Mouse (Mus musculus) hindbrain, embryonic 13.5 days (tissue): ENCODE data around the gene Cox6b1. TPM values are rescaled to one million over a fixed set of nuclear protein-coding genes. Genes with fewer than 3 reads are reported as not detected.

Experiments used
- ATAC-seq: fragments of 200-750 bp; cut with Nextera tagmentation; 2 replicates; pipeline ENCODE4 v1.8.0; 2017; ENCODE audit warnings: moderate TSS enrichment; ENCODE audit not compliant: low FRiP score
- H3K27ac ChIP-seq: fragments of 300-500 bp; sonication (generic); 2 replicates; pipeline ENCODE4 v1.5.1; 2015; ENCODE audit warnings: inconsistent platforms, mild to moderate bottlenecking, moderate library complexity
- H3K27me3 ChIP-seq: fragments of 300-500 bp; sonication (generic); 2 replicates; pipeline ENCODE4 v1.6.1; 2015; ENCODE audit warnings: mild to moderate bottlenecking, inconsistent platforms
- H3K36me3 ChIP-seq: fragments of 300-500 bp; sonication (generic); 2 replicates; pipeline ENCODE4 v1.6.1; 2015; ENCODE audit warnings: mild to moderate bottlenecking, inconsistent platforms
- H3K4me1 ChIP-seq: fragments of 300-500 bp; sonication (generic); replicated peaks from 2 replicates; pipeline ENCODE4 v1.6.1; 2015; ENCODE audit warnings: inconsistent platforms
- H3K4me2 ChIP-seq: fragments of 300-500 bp; sonication (generic); 2 replicates; pipeline ENCODE4 v1.6.1; 2015; ENCODE audit warnings: inconsistent platforms, mild to moderate bottlenecking, moderate library complexity
- H3K4me3 ChIP-seq: fragments of 300-500 bp; sonication (generic); 2 replicates; pipeline ENCODE4 v1.5.1; 2015; ENCODE audit warnings: mild to moderate bottlenecking, inconsistent platforms
- H3K9ac ChIP-seq: fragments of 300-500 bp; sonication (generic); 2 replicates; pipeline ENCODE4 v1.6.1; 2015; ENCODE audit warnings: mild to moderate bottlenecking, inconsistent platforms
- H3K9me3 ChIP-seq: fragments of 300-500 bp; sonication (generic); 2 replicates; pipeline ENCODE4 v1.6.1; 2016; ENCODE audit warnings: inconsistent platforms
- WGBS: fragments of 180-500 bp; shearing (Covaris S2); methylation state at CpG from one replicate; pipeline ENCODE4 v1.1.7; 2015; 5-methylcytosine and 5-hydroxymethylcytosine counted together
- polyA plus RNA-seq: library from polyadenylated mRNA; unstranded; fragments of >200 nt; fragmentation: Nextera tagmentation; extraction: Ambion mirVana; gene quantifications from 2 replicates; pipeline ENCODE4 v1.2.1, GENCODE M21; 2015

The Cox6b1 gene
- polyA plus RNA-seq, 1 experiment from 2014 or later, result 1,107 TPM

- no peak for ATAC-seq
- Histone ChIP-seq H3K9me3 (no peaks in the 10 kb centered on the region), H3K4me1 (peaks cover 14% of the 10 kb centered on the region), H3K9ac (no peak overlapping the region), H3K27me3 (peaks cover 57% of the 10 kb centered on the region), H3K27ac (no peak overlapping the region), H3K4me3 (no peak overlapping the region), H3K36me3 (peaks cover 5% of the 10 kb centered on the region), H3K4me2 (no peak overlapping the region)
Measured at GRCm38 (mm10) chr7:30629013-30629412, 3.1 kb upstream of the Cox6b1 start.

GRCm38 (mm10) chr7:30626647-30627046 is 696 bp upstream of the Cox6b1 start:
- H3K27me3 ChIP-seq, result peaks cover 34% of the 10 kb centered on the region
- H3K9ac ChIP-seq, result no peak overlapping the region
- H3K9me3 ChIP-seq, result no peaks in the 10 kb centered on the region
- WGBS, result 86% methylated on average over 5 of the region's 5 CpGs
- no peak overlapping the region for H3K4me3 ChIP-seq
- H3K36me3 ChIP-seq, result peaks cover 28% of the 10 kb centered on the region
- H3K4me2 ChIP-seq, result peak overlapping the region; percentile 86
- no peak overlapping the region for H3K27ac ChIP-seq
- peaks cover 14% of the 10 kb centered on the region for H3K4me1 ChIP-seq
- no peak for ATAC-seq

GRCm38 (mm10) chr7:30619202-30619601 is 6.7 kb downstream of the Cox6b1 start:
- Histone ChIP-seq H3K4me2 (no peak overlapping the region), H3K27ac (no peak overlapping the region), H3K9ac (no peak overlapping the region), H3K4me1 (peaks cover under 1% of the 10 kb centered on the region; the same call in 1 of the 2 replicates), H3K36me3 (peaks cover 79% of the 10 kb centered on the region), H3K27me3 (no peaks in the 10 kb centered on the region), H3K9me3 (no peaks in the 10 kb centered on the region), H3K4me3 (no peak overlapping the region)
- ATAC-seq, result no peak
- WGBS, result 87% methylated on average over 3 of the region's 3 CpGs

GRCm38 (mm10) chr7:30618658-30619057 is 7.3 kb downstream of the Cox6b1 start:
- Histone ChIP-seq H3K27ac (no peak overlapping the region), H3K9me3 (no peaks in the 10 kb centered on the region), H3K4me1 (no peaks in the 10 kb centered on the region; the same call in 1 of the 2 replicates), H3K4me3 (no peak overlapping the region), H3K27me3 (no peaks in the 10 kb centered on the region), H3K36me3 (peaks cover 73% of the 10 kb centered on the region), H3K9ac (no peak overlapping the region), H3K4me2 (no peak overlapping the region)
- 96% methylated on average over 9 of the region's 9 CpGs for WGBS
- no peak for ATAC-seq

GRCm38 (mm10) chr7:30615049-30615760 is 10.7 kb downstream of the Cox6b1 start:
- H3K9me3 ChIP-seq, result no peaks in the 10 kb centered on the region
- no peak overlapping the region for H3K27ac ChIP-seq
- no peak overlapping the region for H3K4me3 ChIP-seq
- 54% methylated on average over 5 of the region's 5 CpGs for WGBS
- H3K9ac ChIP-seq, result no peak overlapping the region
- peaks cover 48% of the 10 kb centered on the region for H3K36me3 ChIP-seq
- no peaks in the 10 kb centered on the region for H3K4me1 ChIP-seq
- no peaks in the 10 kb centered on the region for H3K27me3 ChIP-seq
- ATAC-seq, result 0 out of 2 replicates have a peak, but pooled peaks have one; percentile 44
- no peak overlapping the region for H3K4me2 ChIP-seq

- Histone ChIP-seq H3K9ac (no peak overlapping the region), H3K4me2 (no peak overlapping the region), H3K27me3 (no peaks in the 10 kb centered on the region), H3K9me3 (no peaks in the 10 kb centered on the region), H3K4me1 (no peaks in the 10 kb centered on the region), H3K4me3 (no peak overlapping the region), H3K36me3 (peaks cover 46% of the 10 kb centered on the region), H3K27ac (no peak overlapping the region)
- 88% methylated on average over 2 of the region's 2 CpGs for WGBS
- ATAC-seq, result no peak
Measured at GRCm38 (mm10) chr7:30614454-30614853, 11.5 kb downstream of the Cox6b1 start.

GRCm38 (mm10) chr7:30613529-30614112 is 12.3 kb downstream of the Cox6b1 start:
- Histone ChIP-seq H3K9ac (no peak overlapping the region), H3K4me3 (no peak overlapping the region), H3K4me1 (no peaks in the 10 kb centered on the region), H3K36me3 (peaks cover 37% of the 10 kb centered on the region), H3K9me3 (no peaks in the 10 kb centered on the region), H3K27ac (no peak overlapping the region), H3K27me3 (no peaks in the 10 kb centered on the region), H3K4me2 (no peak overlapping the region)
- WGBS, result 22% methylated on average over 14 of the region's 14 CpGs
- no peak for ATAC-seq

- Histone ChIP-seq H3K4me2 (no peak within 1 kb of the TSS), H3K9ac (0 out of 2 replicates have a peak within 1 kb of the TSS, but pooled peaks have one; percentile 13), H3K27me3 (no peaks in the 10 kb centered on the region), H3K36me3 (peaks cover 29% of the 10 kb centered on the region), H3K9me3 (no peaks in the 10 kb centered on the region), H3K4me3 (no peak within 1 kb of the TSS), H3K4me1 (no peaks in the 10 kb centered on the region), H3K27ac (no peak within 1 kb of the TSS)
- 75% methylated on average over 8 of the region's 8 CpGs for WGBS
- no peak; the same call in 1 of the 2 replicates for ATAC-seq
Measured at GRCm38 (mm10) chr7:30612654-30613402, 13.1 kb downstream of the Cox6b1 start, which contains the start of gene Upk1a. Gene Upk1a, minus strand, starts transcription at chr7:30612847.

- no peak overlapping the region for H3K4me2 ChIP-seq
- no peaks in the 10 kb centered on the region for H3K4me1 ChIP-seq
- 66% methylated on average over 7 of the region's 7 CpGs for WGBS
- H3K4me3 ChIP-seq, result no peak overlapping the region
- no peak overlapping the region for H3K27ac ChIP-seq
- H3K9me3 ChIP-seq, result no peaks in the 10 kb centered on the region
- H3K9ac ChIP-seq, result no peak overlapping the region
- ATAC-seq, result no peak
- no peaks in the 10 kb centered on the region for H3K27me3 ChIP-seq
- peaks cover 2% of the 10 kb centered on the region; the same call in 1 of the 2 replicates for H3K36me3 ChIP-seq
Measured at GRCm38 (mm10) chr7:30610043-30610442, 15.9 kb downstream of the Cox6b1 start.

GRCm38 (mm10) chr7:30608476-30608875 is 17.5 kb downstream of the Cox6b1 start:
- no peak overlapping the region for H3K4me2 ChIP-seq
- no peaks in the 10 kb centered on the region for H3K36me3 ChIP-seq
- H3K4me3 ChIP-seq, result no peak overlapping the region
- no peak for ATAC-seq
- no peaks in the 10 kb centered on the region for H3K9me3 ChIP-seq
- H3K4me1 ChIP-seq, result no peaks in the 10 kb centered on the region
- H3K27ac ChIP-seq, result no peak overlapping the region
- H3K9ac ChIP-seq, result no peak overlapping the region
- WGBS, result 54% methylated on average over 16 of the region's 16 CpGs
- no peaks in the 10 kb centered on the region for H3K27me3 ChIP-seq

- Histone ChIP-seq H3K27ac (no peak overlapping the region), H3K9ac (no peak overlapping the region)
- no peak for ATAC-seq
Measured at GRCm38 (mm10) chr7:30607706-30608309, 18.1 kb downstream of the Cox6b1 start.

GRCm38 (mm10) chr7:30604944-30605343 is 21.0 kb downstream of the Cox6b1 start:
- 88% methylated on average over 8 of the region's 8 CpGs for WGBS

More at GRCm38 (mm10) chr7:30607706-30608309, 18.1 kb downstream of the Cox6b1 start:
- Histone ChIP-seq H3K36me3 (no peaks in the 10 kb centered on the region), H3K4me2 (no peak overlapping the region), H3K4me3 (no peak overlapping the region), H3K27me3 (no peaks in the 10 kb centered on the region), H3K9me3 (no peaks in the 10 kb centered on the region), H3K4me1 (no peaks in the 10 kb centered on the region)
- 32% methylated on average over 8 of the region's 8 CpGs for WGBS

More at GRCm38 (mm10) chr7:30604944-30605343, 21.0 kb downstream of the Cox6b1 start:
- no peak overlapping the region for H3K4me3 ChIP-seq
- no peak overlapping the region for H3K4me2 ChIP-seq
- no peaks in the 10 kb centered on the region for H3K9me3 ChIP-seq
- H3K27me3 ChIP-seq, result no peaks in the 10 kb centered on the region
- no peaks in the 10 kb centered on the region for H3K36me3 ChIP-seq
- H3K9ac ChIP-seq, result peak overlapping the region; percentile 24; the same call in 1 of the 2 replicates
- ATAC-seq, result no peak
- H3K4me1 ChIP-seq, result peaks cover 9% of the 10 kb centered on the region; the same call in 1 of the 2 replicates
- H3K27ac ChIP-seq, result no peak overlapping the region
